Mouse (Mus musculus): ENCODE data around the gene Ptgds.

The Ptgds gene

DNA sequence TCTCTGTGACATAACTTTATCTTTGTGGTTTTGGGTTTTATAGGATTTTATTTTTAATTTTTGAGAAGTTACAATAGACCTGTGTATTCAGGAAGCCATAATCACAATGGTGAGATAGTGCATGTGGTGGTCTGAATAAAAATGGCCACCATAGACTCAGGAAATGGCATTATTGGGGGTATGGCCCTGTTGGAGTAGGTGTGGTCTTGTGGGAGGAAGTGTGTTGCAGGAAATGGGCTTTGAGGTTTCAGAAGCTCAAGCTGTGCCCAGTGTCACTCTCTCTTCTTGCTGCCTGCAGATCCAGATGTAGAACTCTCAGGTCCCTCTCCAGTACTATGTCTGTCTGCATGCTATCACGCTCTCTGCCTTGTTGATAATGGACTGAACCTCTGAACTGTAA, 10.7 kb upstream of the Ptgds start:
- DNase-seq (ENCODE audit: low read depth) = peak; percentile 83

DNA sequence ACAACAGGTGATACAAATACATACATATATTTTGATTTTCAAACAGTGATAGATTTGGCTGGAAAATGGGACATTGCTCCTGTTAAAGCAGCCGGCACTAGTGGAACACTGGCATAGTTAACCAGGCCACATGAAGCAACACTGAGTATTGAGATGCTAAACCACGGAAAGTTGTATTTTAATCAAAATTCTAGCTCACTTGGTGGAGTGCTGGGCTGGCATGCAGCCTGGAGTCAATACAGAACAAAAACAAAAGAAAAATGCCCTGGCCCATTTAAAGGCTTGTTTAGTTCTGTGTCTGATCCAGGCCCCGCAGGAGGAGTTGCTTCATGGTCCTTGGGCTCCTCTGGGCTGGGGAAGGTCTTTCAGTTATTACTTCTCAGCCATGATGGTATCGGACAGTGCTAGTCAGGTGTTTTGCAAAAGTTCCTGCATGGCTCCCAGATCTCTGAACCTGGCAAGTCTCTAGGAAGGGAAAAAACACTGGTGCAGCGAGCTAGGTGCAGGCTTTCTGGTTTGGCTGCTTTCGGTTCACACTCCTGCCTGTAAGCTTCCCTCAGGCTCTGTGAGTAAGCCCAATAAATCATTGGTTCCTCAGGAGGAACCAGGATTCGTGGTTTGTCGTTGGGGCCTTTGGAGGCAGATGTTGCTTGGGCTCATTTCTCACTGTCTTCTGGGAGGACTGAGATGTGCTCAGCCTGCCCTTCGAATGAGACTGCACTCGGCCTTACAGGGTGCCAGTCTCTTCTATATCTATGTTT, 9.9 kb upstream of the Ptgds start:
- no peak for DNase-seq (ENCODE audit: low read depth)

DNA sequence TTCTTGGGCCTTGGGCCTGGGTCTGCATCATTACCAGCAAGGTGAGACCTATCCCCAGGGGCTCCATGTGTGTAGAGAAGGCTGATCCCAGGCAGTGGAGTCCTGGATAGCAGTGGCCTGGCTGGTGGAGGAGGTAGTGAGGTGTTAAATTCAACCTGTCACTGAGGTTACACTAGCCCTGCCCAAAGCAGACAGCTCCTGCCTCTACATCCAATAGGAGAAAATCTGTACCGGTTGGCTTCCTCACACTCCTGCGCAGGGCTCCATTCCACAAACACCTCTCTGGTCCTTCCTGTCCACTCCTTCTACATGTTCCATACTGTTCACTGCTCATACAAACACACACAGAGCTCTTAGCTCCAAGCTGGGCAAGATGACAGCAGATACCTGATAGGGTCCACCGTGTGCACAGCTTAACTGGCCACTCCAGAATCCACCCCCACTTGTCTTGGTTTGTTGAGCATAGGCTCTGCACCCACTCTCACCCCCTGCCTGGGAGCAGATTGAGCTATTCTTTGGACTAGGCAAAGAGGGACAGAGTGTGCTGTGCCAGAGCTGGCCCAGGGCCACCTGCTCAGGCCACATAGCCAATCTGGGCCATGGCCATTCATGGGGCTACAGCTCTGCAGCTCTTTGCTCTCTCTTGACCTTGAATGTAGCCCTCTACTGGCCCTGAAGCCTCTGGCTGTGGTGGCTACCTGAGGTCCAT, 8.3 kb upstream of the Ptgds start:
- DNase-seq (ENCODE audit: low read depth) = no peak

DNA sequence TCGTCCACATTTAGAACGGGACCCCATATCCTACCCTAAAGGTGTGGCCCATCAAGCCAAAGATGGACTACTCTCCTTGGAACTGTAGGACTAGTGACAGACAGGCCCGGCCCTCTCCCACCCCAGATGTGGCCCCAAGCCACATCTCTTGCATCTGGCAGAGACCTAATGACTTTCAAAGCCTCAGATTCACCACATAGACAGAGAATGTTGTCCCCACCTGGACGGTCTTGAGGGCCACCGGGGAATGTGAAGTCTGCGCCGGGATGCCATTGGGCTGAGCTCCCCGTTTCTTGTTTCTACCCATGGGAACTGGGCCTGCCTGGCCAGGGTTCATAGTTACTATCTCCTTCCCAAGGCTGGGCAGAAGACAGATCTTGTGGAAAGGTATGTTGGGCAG, 7.7 kb upstream of the Ptgds start:
- DNase-seq (ENCODE audit: low read depth) = no peak

DNA sequence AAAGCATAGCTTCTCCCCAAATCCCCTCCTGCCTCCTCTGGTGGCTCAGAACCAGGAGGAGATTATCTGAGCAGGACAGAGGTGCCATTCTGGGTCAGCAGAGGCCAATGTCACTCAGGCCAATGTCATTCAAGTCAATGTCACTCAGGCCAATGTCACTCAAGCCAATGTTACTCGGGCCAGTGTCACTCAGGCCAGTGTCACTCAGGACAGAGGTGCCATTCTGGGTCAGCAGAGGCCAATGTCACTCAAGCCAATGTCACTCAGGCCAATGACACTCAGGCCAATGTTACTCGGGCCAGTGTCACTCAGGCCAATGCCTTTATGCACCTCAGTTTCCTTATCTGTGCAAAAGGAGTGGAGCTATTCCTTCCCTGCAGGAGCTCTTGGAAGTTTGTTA, 2.7 kb upstream of the Ptgds start:
- no peak for DNase-seq (ENCODE audit: low read depth)

DNA sequence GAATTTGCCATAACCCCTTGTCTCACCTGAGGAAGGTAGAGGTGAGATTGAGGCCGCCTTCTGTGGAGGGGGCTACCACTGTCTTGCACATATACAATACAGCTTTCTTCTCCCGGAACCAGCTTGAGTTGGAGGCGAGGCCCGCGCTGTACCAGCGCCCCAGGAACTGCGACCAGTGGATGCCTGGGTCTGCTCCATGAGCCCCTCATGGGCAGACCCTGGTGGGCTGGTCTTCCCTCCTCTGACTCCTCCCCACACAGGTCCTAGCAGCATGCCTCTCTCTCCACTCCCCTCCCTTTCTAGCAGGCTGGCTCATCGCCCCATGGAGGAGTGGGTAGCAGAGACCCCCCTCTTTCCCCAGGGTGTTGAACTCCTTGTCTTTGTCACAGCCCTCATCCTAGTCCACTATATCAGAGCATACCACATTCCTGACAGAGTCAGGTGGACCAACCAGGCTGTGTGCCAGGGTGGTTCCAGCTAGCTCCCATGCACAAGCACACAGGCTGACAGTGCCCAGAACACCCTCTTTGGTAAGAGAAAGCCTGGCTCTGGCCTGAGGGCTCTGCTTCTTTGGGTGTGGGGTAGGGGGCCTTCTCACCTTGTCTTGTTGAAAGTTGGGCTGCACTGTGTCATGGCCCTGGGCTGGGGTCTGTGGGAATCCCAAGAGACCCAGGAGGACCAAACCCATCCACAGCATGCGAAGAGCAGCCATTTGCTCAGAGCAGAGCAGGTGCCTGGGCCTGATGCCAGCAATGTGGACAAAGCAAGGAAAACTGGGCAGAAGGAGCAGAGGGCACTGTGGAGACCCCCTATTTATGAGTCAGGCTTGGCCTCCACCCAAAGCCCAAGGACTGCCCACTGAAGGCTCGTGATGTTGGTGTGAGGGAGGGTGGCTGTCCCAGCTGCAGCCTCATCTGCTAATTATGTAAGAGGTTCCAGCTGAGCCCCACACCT, 607 bp downstream of the Ptgds start:
- no peak for DNase-seq (ENCODE audit: low read depth)

DNA sequence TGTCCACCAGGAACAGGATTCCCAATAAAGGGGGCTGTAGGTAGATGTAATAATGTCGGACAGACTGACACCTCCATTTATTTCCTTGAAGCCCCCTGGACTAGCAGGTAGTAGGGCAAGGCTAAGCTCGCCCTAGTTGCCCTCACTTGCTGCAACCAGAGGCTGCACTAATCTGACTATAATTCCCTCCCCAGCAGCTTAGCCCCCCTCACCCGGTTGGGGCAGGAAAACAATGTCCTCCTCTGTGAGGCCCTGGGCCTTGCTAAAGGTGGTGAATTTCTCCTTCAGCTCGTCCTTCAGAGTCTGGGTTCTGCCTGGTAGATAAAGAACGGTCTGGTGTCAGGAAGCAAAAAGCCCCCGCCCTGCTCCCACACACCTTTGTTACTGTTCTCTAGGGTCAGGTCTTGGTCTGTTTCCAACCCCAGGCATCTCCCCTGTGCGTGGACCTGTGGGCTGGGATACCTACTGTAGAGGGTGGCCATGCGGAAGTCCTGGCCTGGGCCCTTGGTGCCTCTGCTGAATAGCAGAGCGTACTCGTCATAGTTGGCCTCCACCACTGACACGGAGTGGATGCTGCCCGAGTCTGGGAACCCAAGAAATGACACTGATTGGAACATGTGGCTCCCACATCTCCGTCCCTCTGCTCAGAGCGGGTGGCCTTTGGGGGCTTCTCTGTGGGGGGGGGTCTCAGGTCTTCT, 2.1 kb downstream of the Ptgds start:
- no peak for DNase-seq (ENCODE audit: low read depth)

DNA sequence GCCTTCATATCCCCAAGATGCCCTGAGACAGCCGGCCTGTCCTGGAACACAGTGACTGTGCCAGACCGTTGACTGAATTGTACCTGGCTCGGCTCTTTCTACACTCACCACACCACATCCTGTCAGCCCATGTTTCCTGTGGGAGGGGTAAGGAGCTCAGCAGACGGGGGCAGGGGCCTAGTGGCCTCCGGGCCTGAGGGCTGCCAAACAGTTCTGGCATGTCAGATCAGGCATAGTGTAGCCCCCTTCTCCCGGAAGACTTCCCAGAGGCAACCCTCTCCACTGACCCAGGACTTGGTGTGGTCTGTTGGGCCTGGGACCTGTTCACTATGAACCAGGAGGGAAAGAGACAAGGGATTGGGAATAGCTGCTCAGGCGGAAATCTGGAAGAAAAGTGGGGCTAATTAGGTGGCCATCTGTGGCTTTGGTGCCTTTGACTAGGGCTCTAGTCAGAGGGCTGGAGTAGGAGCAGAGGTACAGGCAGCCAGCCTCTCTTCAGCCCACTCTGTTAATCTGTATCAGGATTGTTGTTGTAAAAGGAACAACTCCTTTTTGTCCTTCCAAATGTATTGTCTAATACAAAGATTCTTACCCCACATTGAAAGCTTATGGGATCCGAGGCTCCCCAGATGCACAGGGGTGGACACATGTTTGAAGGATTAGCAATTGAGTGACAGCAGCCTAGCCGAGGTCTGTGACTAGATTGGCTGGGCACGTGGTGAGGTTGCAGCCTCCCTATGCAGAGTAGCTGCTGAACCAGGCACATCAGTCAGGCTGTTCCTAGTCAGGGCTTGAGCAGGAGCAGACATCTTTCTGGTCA, 3.8 kb downstream of the Ptgds start:
- DNase-seq (ENCODE audit: low read depth) = peak; percentile 95

DNA sequence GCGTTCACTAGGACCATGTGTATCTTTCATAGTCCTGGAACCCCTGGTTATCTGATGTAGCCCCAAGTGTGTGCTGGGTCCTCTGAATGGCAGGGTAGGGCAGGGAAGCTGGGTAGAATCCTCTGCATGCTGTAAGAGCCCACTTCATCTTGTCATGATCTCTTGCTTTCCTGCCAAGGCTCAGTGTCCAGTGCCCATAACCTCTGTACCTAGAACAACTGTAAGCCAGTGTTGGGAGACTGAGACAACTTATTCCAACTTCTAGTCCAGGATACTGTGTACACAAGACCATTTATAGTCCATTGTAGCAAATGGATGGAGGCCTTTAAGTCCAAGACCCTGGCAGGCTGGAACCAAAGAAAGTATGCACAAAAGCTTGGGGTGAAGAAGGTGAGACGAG, 4.6 kb downstream of the Ptgds start:
- no peak for DNase-seq (ENCODE audit: low read depth)

DNA sequence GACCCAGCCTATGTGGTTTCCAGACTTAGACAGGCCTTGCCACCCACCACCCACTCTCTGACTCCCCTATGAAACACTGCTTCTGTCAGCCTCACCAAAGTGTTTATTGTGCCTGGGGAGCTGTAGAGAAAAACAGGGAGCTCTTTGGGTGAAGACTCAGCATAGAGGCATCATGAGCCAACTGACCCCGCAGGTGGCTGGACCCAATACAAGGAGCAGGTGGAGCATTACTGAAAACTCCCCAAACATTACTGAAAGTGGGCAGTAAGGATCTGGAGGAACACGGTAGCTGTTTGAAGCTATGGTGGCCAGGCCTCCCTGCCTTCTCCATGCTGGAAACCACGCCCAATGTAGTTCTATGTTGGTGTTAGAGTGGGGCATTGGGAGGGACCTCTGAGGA, 6.2 kb downstream of the Ptgds start:
- DNase-seq (ENCODE audit: low read depth) = no peak

DNA sequence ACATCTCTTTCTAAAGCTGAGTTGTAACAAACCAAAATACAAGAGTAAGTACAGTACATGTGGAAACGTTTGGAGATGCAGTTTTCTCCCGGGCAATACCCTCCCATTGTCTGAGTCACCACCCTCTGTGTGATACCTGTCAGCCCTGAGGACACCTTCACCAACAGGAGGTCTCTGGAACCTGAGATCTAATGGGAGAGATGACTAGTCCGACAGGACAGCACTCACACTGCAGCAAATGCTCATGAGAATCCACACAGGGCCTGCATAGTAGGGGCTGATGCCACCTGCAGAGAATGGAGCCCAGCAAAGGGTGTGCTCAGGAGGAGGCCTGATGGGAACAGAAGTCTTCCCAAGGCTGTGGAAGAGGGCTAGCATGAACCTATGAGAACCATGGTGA, 8.4 kb downstream of the Ptgds start:
- no peak for DNase-seq (ENCODE audit: low read depth)

DNA sequence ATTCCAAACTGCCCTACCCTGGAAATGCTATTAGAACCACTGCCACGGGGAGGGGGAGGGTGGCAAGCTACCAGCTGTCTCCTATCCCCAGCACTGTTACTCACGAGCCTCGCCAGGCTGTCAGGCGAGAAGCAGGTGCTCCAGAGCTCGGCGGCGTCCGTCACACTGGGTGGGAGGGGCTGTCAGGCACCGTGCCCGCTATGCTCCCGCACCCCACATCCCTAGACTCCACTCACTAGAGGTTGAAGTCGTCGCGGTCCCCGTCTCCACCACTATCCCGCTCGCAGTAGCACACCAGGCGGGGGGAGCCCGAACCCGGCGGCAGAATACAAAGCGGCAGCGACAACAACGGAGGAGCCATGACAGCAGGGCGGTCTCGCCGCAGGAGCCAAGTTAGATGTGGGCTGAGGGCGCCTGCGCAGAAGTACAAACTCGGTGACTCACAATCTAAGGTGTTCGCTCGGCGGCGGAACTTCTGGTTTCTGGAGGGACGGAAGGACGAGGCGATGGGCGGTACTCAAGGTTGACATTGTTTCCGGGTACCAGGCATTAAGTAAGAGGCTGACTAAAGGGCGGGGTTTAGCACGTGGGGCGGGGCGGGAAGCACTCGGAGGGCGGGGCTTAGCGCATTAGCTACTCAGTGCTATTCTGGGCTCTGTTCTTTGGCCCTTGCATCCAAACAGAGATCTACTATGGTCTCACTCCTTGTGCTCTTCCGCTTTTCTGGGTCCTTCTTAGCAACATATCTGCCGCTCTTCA, 9.1 kb downstream of the Ptgds start, which contains the start of gene Paxx:
Gene Paxx (minus strand): TSS at position 544 of the 759 bp plus-strand sequence.
- peak; percentile 100 for DNase-seq (ENCODE audit: low read depth)

DNA sequence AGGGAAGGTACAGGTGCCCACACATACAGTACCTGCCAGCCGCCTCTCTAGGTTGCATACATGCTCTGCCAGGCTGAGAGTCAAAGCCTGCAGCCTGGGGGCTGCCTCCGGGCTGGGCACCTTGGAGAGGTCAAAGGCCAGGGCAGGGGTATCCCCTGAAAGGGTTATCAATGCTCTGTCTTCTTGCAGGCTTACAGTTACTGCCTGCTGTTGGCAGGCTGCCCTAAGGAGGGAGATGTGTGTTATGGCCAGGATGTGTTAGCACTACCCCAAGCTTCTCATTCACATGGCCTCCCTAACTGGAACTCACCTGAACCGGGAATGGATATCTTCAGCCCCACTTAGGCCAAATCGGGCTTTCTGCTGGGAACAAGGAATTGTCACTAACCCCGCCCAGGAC, 9.7 kb downstream of the Ptgds start:
- peak; percentile 35 for DNase-seq (ENCODE audit: low read depth)

DNA sequence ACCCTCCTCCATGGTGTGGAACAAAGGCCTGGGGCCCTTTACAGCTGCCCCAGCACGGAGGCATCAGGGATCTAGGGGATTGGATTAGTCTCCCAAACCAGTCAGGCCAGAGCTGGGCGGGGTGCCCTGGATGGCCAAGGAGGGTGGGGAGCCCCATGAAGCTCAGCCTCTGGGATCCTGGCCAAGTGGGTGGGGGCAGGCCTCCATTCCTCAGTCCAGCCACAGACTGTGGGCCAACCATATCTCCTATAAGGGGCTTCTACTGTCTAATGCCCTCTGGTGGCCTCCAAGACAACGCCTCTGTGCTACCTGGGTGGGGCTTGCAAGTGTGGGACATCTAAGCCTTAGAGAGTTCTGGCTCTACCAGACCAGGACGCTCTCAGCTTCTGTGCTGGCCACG, 10.9 kb downstream of the Ptgds start:
- peak; percentile 36 for DNase-seq (ENCODE audit: low read depth)

DNA sequence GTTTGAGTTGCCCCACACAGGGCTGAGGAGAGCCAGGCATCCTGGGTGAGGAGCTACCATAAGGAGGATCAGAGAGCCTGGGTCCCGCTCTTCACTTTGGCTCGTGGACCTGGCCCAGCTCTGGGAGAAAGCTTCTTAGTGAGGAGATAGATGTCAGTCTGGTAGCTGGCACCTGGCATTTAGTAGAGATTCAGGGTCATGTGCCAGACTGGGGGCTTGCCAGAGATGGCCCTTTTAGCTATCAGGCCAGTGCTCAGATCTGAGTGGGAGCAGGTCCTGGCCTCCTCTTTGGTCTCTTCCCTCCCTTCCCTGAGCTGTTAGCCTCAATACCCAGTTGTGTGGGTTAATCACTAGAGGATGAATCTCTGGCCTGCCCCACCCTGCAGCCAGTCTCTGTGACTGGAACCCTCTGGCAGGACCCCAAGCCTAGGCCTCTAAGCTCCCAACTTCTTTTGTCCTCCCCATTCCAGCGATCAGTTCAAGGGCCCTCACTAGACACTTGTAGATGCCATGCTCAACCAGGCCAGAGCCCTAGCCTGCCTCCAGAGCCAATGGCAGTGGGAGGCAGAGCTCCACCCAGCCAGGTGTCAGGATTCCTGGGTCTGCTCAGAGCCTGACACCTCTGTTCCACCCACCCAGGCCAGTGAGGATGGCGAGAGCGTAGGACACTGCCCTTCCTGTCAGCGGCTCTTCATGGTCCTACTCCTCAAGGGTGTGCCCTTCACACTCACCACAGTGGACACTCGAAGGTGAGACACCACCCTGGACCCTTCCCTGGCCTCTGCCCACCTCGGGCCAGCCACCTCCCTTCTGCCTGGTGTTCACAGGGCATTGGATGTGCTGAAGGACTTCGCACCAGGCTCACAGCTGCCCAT, 12.6 kb downstream of the Ptgds start:
- no peak for DNase-seq (ENCODE audit: low read depth)

DNA sequence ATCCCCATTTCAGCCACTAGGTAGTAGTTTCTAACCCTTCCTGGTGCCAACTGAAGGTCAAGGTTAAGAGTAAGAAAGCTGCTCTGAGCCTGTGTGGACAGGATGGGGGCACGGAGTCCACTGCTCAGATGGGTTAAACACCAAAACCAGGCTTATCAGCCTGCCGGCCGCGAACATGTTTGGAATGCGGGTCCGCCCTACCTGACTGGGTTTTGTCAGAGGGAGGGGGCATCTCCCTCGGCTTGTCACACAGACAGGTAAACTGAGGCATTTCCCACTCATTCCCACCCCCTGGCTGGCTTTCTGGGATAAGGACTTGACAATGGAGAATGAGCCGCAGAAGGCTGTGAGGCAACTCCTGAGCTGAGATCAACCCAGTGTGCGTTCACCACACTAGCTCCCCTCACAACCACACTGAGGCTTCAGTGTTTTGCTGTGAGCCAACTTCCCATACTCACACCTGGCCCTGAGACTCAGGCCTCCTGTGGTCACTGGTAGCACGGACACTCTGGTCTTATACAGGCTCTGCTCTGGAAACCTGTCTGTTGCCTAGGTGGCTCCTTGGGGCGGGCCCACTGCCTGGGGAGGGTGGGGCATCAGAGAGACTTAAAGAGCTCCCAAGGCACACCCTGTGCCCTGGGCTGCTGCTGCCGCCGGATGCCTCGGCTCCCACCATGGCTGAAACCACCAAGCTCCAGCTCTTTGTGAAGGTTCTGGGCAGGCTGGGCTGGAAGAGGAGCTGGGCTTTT, 13.5 kb downstream of the Ptgds start, which contains the start of gene Clic3:
Gene Clic3 (plus strand): TSS at position 634 of the 749 bp plus-strand sequence.
- DNase-seq (ENCODE audit: low read depth) = no peak

DNA sequence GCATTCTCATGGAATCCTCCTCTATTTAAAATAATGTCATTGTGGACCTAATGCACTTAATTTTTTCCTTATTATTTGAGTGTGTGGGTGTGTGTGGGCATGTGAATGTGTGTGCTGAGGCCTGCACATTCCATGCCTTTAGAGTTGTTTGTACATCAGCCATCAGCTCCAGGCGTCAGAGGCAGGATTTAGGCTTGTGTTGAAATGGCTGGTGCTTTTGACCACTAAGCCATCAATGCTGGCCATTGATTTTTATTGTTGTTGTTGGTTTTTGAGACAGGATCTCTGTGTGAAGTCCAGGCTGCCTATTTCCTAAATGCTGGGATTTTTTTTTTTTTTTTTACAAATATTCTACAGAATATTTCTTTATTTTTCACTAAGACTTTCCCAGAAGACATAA, 16.9 kb downstream of the Ptgds start:
- no peak for DNase-seq (ENCODE audit: low read depth)

DNA sequence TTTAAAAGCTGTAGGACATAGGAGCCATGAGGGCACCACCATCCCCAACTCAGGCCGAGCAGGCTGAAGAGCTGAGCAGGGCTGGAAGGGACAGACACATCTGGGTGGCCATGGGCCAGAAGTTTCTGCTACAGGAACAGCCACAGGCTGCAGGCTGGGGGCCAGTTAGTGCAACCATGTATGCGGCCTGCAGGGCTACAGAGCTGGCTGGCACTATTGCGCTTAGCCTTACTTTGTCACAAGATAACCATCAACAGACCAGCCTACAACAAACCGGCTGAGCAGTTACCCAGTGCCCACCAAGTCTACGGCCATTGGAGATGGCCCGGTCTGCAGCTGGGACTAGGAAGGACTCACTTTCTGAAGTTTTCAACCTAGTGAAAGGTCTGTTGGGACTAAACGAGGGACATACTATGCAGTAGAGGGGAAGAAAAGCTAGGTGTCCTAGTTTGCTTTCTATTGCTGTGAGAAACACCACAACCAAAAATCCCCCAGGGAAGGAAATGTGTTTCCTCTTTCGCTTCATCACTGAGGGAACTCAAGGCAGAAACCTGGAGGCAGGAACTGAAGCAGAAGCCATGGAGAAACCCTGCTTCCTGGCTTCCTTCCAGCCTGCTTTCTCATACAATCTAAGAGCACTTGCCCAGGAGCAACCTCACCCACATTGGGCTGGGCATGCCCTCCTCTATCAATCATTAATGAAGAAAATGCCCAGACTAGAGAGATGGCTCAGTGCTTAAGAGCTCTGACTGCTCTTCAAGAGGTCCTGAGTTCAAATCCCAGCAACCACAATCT, 18.8 kb downstream of the Ptgds start:
- peak; percentile 73 for DNase-seq (ENCODE audit: low read depth)

Measured in 416B (cell line).